Mouse (Mus musculus) layer of hippocampus, adult 2 months (tissue): ENCODE results near the gene Herc1. TPM values are rescaled to one million over a fixed set of nuclear protein-coding genes. Genes with fewer than 3 reads are reported as not detected.

Source experiments
- DNase-seq, 2 experiments: peaks; one replicate each; pipeline ENCODE4 v3.0.0; 2022; ENCODE audit warnings: low spot score in 2 of 2
- H3K27ac ChIP-seq: fragments of 200-600 bp; 2 replicates; pipeline ENCODE4 v1.8.1; 2022
- H3K4me3 ChIP-seq: fragments of 200-600 bp; 2 replicates; pipeline ENCODE4 v1.8.1; 2022; ENCODE audit warnings: mild to moderate bottlenecking
- CTCF ChIP-seq: fragments of 200-600 bp; conservative IDR thresholded peaks from 2 replicates; pipeline ENCODE4 v1.8.1; 2022; ENCODE audit warnings: antibody characterized with exemption, mild to moderate bottlenecking, moderate library complexity
- total RNA-seq, 2 experiments: library from RNA; stranded (reverse); gene quantifications; 2 replicates each; pipeline ENCODE4 v1.2.3; 2021

Herc1 gene
- total RNA-seq, 2 experiments from 2014 or later = 108 to 119 TPM

DNA sequence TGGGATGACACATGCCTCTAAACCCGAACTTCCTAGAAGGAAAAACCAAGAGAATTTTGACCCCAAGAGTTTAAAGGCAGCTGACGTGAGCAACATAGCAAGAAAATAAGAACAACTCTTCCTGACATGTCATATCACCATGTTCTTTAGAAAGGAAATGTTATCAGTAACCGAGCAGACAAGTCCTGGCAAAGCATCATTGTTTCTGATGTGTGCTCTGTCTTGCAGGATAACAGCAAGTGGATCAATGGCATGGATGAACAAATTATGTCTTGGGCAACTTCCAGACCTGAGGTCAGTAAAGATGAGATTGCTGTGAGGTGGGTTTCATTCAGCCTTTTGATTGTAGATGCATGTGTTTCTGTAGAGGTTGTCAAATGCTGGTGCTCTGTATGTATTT, 133.2 kb downstream of the Herc1 start:
- no peak overlapping the region for H3K27ac ChIP-seq
- TF ChIP-seq CTCF = no peak
- DNase-seq = no peak
- no peak overlapping the region for H3K4me3 ChIP-seq

DNA sequence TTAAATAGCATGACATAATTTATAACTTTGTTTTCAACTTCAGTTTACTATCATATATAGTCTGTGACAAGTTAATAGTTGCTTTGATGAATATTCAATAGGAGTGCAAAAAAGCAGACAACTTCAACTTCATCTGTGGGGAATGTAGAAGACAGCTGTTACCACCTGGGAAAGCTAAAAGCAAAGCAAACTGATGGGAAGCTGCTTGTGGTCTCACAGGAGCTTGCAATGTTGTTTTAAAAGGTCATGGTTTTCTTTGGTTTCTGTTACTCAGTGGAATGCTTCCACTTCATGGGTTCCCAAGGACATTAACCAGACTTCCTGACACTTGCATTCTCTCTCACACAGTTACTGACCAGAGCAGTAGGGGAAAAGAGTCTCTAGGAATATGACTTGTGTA, 138.5 kb downstream of the Herc1 start:
- no peak overlapping the region for H3K4me3 ChIP-seq
- no peak for TF ChIP-seq CTCF
- DNase-seq = no peak
- no peak overlapping the region for H3K27ac ChIP-seq

DNA sequence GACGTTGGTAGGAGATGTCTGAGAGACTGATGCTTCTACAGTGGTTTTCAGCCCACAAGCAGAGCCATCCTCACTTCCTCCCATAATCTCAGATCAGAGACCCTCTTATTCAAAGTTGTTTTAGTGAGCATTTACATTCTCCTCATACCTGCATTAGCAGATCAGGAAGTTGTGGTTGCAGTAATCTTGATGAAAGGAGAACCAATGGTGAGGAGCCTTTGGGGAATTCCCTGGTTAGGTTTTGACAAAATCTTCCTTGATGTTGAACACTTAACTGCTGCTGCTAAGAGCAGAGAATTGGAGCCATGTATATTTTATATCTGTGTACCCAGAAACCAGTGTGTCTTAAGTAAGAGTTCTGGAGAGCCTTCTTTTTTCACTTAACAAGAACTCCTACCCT, 142.1 kb downstream of the Herc1 start:
- H3K4me3 ChIP-seq = no peak overlapping the region
- DNase-seq = no peak
- H3K27ac ChIP-seq = no peak overlapping the region
- TF ChIP-seq CTCF = no peak

DNA sequence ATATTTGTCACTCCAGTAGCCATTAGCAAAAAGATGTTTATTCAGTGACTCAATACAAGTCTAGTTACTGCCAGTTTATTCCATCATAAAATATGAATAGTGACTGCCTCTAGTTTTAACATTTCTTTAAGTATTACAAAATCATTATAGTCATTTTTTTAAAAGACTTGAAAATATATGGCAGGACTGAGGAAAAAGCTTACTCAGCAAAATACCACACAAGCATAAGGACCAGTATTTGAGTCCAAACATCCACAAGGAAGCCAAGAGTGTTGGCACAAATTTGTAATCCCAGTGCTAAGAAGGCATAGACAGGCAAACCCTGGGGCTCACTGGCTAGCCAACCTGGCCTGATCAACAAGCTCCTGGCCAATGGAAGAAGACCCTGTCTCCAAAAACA, 143.7 kb downstream of the Herc1 start:
- no peak overlapping the region for H3K27ac ChIP-seq
- no peak overlapping the region for H3K4me3 ChIP-seq
- DNase-seq = no peak
- TF ChIP-seq CTCF = no peak

DNA sequence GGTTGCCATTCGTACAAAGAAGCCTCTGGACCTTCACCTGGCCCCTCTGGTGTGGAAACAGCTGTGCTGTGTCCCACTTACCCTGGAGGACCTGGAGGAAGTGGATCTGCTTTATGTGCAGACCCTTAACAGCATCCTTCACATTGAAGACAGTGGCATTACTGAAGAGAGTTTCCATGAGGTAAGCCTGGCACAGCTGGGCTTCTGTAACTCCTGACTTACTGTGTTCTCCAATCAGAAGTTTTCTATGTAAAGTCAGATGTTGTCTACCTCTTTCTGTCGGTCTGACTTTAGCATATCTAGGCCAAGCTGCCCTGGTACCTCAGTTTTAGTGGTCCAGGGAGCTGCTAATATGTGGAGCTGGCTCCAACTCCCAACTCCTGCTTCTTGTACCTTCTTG, 151.0 kb downstream of the Herc1 start:
- DNase-seq = no peak
- no peak overlapping the region for H3K4me3 ChIP-seq
- TF ChIP-seq CTCF = no peak
- H3K27ac ChIP-seq = no peak overlapping the region

DNA sequence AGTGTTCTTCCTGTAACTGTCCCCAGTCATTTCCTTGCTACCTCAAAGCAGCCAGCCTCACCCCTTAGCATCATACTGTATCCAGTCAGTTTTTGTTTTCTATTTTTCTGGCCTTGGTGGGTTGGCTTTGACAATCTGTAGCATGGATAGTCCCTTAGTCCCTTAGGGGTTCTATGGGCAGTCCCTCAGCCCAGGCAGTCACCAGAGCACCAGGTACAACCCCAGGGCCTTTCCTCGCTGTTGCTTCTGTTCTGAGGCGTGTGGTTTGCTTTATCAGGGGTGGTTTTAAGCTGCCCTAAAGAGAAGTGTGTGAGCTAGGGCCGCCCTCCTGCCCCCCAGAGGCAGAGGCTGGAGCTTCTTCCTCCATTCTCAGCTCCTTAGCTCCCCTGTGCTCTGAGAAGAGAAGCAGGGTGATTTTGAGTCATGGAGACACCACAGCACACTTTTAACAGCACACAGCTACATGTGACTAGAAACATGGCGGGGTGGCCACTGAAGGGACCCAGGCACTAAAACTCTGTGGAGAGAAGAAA, 153.7 kb downstream of the Herc1 start:
- no peak for DNase-seq
- Histone ChIP-seq H3K27ac (peak overlapping the region; percentile 71), H3K4me3 (no peak overlapping the region)
- peak; percentile 30 for TF ChIP-seq CTCF

DNA sequence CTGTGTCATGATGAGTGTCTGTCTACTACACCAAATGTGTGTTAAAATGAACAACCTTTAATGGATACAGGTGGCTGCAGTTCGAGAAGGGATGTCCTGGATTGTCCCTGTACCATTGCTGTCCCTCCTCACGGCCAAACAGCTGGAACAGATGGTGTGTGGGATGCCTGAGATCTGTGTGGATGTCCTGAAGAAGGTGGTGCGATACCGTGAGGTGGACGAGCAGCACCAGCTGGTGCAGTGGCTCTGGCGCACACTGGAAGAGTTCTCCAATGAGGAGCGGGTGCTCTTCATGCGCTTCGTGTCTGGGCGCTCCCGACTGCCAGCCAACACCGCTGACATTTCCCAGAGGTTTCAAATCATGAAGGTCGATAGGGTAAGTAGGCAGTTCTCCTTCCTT, 154.3 kb downstream of the Herc1 start:
- Histone ChIP-seq H3K27ac (peak overlapping the region; percentile 71), H3K4me3 (no peak overlapping the region)
- TF ChIP-seq CTCF = no peak
- peak in 1 of 2 experiments; percentile 23 for DNase-seq

DNA sequence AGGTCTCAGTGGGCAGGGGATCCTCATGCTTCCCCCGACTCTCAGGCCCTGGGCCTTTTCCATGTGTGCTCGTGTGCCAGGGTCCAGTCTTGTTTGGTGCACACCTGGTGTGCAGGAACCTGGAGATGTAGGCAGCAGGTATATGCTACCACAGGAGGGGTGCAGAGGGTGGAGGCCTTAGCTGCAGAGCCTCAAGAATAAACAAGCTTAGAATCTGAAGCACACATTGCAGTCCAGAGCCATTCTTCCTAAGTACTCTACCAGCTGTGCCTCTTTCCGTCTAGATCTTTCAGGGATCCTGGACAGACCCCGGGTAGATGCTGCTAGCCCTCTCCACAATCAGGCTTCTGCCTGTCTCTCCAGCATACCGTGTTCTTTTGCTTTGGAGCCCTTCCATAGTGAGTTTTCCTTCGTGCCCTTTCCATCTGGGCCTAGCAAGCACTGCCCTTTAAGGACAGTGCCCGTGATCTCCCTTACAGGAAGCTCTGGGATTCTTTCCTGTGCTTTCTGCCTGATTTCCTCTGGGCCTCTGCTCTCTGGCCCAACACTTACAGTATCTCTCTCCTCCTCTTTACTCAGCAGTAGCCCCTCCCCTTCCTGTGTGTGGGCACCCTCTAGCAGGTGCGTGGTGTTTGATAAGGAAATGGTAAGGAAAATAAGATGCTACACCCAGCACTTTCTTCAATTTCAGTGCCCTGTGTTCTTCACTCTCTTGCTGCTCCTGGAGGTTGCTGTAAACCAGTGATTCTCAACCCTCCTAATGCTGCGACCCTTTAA, 155.1 kb downstream of the Herc1 start:
- peak overlapping the region; percentile 71 for H3K27ac ChIP-seq
- DNase-seq = no peak
- no peak overlapping the region for H3K4me3 ChIP-seq
- no peak for TF ChIP-seq CTCF

DNA sequence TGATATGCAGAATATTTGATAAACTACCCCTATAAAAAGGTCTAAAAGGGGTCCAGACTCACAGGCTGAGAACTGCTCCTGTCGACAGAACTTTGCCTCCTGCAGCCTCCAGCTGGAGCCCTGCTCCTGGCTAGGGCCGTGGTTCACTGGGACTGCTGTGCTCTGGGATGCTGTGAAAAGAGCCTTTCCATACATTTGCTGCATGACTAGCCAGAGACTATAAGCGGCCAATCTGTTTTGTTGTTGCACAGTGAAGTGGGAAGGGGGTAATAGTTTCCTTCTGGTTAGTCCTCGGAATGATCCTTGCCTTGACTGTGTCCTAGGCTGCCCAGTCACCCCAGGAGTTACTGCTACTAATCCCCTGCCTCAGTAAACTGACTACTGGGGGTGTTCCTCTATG, 155.8 kb downstream of the Herc1 start:
- TF ChIP-seq CTCF = no peak
- DNase-seq = no peak
- H3K27ac ChIP-seq = peak overlapping the region; percentile 71; the same call in 1 of the 2 replicates
- no peak overlapping the region for H3K4me3 ChIP-seq

DNA sequence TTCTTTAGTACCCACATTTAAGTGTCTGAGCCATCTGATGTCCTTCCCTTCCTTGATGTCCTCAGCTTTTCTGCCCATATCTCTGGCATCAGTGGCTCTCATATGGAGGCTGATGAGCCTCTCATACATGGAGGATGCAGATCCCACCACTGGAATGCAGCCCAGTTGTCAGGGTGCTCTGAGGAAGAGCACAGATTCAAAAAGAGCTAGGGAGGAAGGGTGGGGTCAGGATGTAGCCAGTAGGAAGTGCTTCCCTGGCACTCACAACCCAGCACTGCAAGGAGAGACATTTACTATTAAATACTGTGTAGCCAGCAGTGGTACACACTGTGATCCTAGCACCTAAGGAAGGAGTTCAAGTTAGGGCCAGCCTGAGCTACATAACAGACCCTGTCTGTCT, 156.2 kb downstream of the Herc1 start:
- Histone ChIP-seq H3K4me3 (no peak overlapping the region), H3K27ac (peak overlapping the region; percentile 10; the same call in 1 of the 2 replicates)
- no peak for DNase-seq
- TF ChIP-seq CTCF = no peak

DNA sequence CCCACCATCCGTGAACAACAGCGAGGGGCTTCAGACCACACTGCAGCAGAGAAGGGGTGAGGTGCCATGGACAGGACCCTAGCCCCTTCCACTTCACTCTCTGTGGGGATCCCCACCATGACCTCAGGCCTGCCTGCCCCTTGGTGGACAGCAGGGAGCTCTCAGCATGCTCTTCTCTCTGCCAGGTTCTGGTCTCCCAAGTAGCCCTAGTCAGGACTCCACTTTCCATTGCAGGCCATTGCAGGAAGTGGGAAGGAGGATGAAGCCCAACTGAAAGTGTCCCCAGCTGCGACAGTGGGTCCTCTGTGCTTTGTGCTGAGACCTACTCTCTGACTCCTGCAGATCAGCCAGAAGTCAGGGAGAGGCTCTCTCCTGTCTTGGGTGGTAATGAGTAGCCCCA, 157.4 kb downstream of the Herc1 start:
- no peak for DNase-seq
- no peak for TF ChIP-seq CTCF
- Histone ChIP-seq H3K27ac (0 out of 2 replicates have a peak overlapping the region, but pooled peaks have one; percentile 8), H3K4me3 (no peak overlapping the region)

DNA sequence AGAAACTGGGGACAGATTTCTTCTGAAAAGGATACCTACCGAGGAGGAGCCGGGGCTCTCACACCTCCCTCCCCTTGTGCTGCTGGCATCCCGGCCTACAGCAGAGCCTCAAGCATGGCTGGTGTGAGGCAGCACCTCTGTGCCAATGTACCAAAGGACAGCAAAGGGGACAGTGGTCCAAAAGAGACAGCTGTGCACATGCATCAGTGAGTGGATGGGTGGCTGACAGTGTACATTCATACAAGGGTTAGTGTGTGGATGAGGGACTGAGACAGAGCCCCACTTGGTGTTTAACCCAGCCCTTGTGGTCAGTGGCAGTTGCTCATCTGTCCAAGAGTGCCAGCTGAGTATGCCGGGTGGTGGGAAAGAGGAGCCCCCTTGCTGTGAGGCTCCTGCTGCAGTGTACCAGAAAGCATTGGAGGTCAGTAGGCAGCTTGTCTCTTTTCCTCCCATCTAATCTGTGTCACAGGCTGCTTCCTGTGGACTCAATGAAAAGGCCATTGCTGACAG, 158.7 kb downstream of the Herc1 start:
- H3K4me3 ChIP-seq = no peak overlapping the region

DNA sequence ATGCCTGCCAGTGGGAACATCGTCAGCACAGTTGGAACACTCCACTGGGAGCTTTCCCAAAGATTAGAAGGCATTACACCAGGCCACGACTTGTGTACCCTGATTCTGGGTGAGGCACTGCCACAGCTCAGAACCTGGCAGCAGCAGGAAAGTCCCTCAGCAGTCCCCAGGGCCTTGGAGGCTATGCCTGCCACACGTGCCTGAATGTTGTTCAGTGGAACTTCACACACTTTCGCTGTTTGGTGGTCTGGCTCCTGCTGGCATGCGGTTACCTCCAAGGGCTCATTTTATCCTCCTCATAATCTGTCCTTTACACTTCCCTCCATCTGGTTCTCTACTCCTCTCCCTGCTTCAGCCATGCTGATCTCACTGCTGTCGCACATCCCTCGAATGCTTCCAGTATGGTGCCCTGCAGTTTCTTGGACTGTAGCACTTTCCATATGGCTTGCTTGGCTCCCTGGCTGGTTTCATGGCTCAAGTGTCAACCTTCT, 160.1 kb downstream of the Herc1 start:
- peak overlapping the region; percentile 99 for H3K27ac ChIP-seq
- DNase-seq = peak in 1 of 2 experiments; percentile 14
- no peak for TF ChIP-seq CTCF
- H3K4me3 ChIP-seq = no peak overlapping the region

More for the DNA sequence above, 158.7 kb downstream of the Herc1 start:
- H3K27ac ChIP-seq = peak overlapping the region; percentile 99; the same call in 1 of the 2 replicates
- no peak for DNase-seq
- TF ChIP-seq CTCF = no peak
